Mouse (Mus musculus) stomach, postnatal 0 days (tissue): ENCODE measurements around the gene Slc41a2. TPM values are rescaled to one million over a fixed set of nuclear protein-coding genes. Genes with fewer than 3 reads are reported as not detected.

ENCODE experiments used
- ATAC-seq: fragments of 200-750 bp; cut with Nextera tagmentation; 2 replicates; pipeline ENCODE4 v1.8.0; 2017; ENCODE audit not compliant: low FRiP score, low TSS enrichment
- DNase-seq: peaks from one replicate; pipeline ENCODE4 v3.0.0-alpha.2; 2016; ENCODE audit warnings: low spot score
- H3K27ac ChIP-seq: fragments of 300-500 bp; sonication (generic); replicated peaks from 2 replicates; pipeline ENCODE4 v1.5.1; 2014; ENCODE audit warnings: mild to moderate bottlenecking, control low read depth
- H3K27me3 ChIP-seq: fragments of 300-500 bp; sonication (generic); 2 replicates; pipeline ENCODE4 v1.6.1; 2014; ENCODE audit warnings: low read length; ENCODE audit not compliant: control insufficient read depth, insufficient read depth
- H3K36me3 ChIP-seq: fragments of 300-500 bp; sonication (generic); 2 replicates; pipeline ENCODE4 v1.6.1; 2014; ENCODE audit warnings: low read length, mixed read lengths; ENCODE audit not compliant: control insufficient read depth, insufficient read depth
- H3K4me1 ChIP-seq: fragments of 300-500 bp; sonication (generic); replicated peaks from 2 replicates; pipeline ENCODE4 v1.6.1; 2014; ENCODE audit warnings: antibody characterized with exemption; ENCODE audit not compliant: control insufficient read depth, insufficient read depth
- H3K4me2 ChIP-seq: fragments of 300-500 bp; sonication (generic); replicated peaks from 2 replicates; pipeline ENCODE4 v1.6.1; 2014; ENCODE audit warnings: low read depth, mild to moderate bottlenecking, control low read depth, moderate library complexity
- H3K4me3 ChIP-seq: fragments of 300-500 bp; sonication (generic); 2 replicates; pipeline ENCODE4 v1.5.1; 2014; ENCODE audit warnings: low read depth, low read length, control low read depth
- H3K9ac ChIP-seq: fragments of 300-500 bp; sonication (generic); 2 replicates; pipeline ENCODE4 v1.6.1; 2014; ENCODE audit warnings: mild to moderate bottlenecking, low read length, control low read depth, mixed read lengths
- H3K9me3 ChIP-seq: fragments of 300-500 bp; sonication (generic); 2 replicates; pipeline ENCODE4 v1.6.1; 2016; ENCODE audit warnings: low read length; ENCODE audit not compliant: control insufficient read depth
- CTCF ChIP-seq: IDR thresholded peaks from 2 replicates; pipeline ENCODE4 v1.5.1; 2016; ENCODE audit warnings: antibody characterized with exemption, low read depth, mild to moderate bottlenecking, moderate library complexity
- EP300 ChIP-seq: optimal IDR thresholded peaks from 2 replicates; pipeline ENCODE3; 2016; ENCODE audit warnings: antibody characterized with exemption
- WGBS: fragments of 180-500 bp; shearing (Covaris S2); extraction: QIAGEN DNeasy Blood & Tissue Kit; methylation state at CpG from one replicate; pipeline ENCODE4 v1.1.7; 2014; 5-methylcytosine and 5-hydroxymethylcytosine counted together
- polyA plus RNA-seq: library from polyadenylated mRNA; unstranded; fragments of >200 nt; fragmentation: Nextera tagmentation; extraction: Ambion mirVana; gene quantifications from 2 replicates; pipeline ENCODE4 v1.2.1, GENCODE M21; 2015

Slc41a2 gene
- polyA plus RNA-seq, 1 experiment from 2014 or later: 0.92 TPM

DNA sequence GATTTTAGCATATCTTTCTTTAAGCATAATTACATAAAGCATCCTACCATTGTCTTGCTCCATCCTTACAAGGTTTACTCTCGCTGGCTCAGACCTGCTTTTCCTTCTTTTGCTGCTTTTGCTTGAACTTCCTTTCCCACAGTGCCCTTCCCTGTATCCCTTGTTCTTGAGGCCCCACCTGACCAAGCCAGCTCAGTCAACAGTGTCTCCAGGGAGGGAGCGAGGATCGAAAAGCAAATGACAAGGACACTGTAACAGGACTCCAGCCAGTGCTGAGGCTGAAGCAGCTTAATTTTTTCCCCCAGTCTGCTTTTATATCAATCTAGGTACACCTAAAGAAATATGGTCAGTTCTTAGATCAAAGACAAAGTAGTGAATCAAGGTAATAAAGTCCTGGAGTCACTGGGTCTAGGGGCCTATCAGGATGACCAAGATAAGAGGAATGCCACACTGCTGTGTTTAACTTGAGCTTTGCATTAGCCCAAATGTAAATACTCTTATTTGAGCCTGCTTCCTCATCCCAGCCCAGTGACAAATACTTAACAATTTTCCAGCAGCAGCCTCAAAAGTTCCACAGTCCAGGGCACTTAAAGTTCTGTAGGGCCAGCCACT is 36.5 kb upstream of the Slc41a2 start:
- Histone ChIP-seq H3K9ac (no peak overlapping the region), H3K27ac (no peak overlapping the region), H3K9me3 (no peaks in the 10 kb centered on the region), H3K36me3 (no peaks in the 10 kb centered on the region; the same call in 1 of the 2 replicates), H3K4me1 (no peaks in the 10 kb centered on the region), H3K4me3 (no peak overlapping the region), H3K4me2 (no peak overlapping the region), H3K27me3 (no peaks in the 10 kb centered on the region)
- 65% methylated on average over 3 of the region's 3 CpGs for WGBS
- DNase-seq (no peak), ATAC-seq (peak; percentile 59; the same call in 1 of the 2 replicates)
- TF ChIP-seq CTCF (no peak), EP300 (no peak)

DNA sequence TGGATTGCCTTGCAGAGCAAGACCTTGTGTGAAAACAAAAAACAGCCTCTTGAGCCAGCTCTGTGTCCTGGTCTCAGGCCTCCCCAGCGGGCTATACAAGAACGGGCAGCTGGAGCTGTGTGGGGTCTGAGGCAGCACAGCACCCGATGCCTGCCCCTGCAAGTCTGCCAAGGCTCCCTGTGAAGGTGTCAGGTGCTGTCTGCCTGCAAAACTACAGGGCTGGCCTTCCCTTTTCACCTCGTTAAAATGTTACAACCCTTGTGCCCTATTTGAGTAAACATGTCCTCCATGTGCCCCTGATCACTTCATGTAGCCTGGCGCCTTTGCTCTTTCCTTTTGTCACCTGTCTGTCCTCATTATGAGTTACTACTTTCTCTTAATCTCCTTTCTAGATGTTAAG is 31.2 kb upstream of the Slc41a2 start:
- H3K4me3 ChIP-seq: no peak overlapping the region
- no peak overlapping the region for H3K4me2 ChIP-seq
- no peak overlapping the region for H3K27ac ChIP-seq
- no peaks in the 10 kb centered on the region for H3K27me3 ChIP-seq
- TF ChIP-seq CTCF (no peak), EP300 (no peak)
- no peak for ATAC-seq
- H3K4me1 ChIP-seq: no peaks in the 10 kb centered on the region
- 49% methylated on average over 5 of the region's 5 CpGs for WGBS
- DNase-seq: no peak
- H3K9ac ChIP-seq: no peak overlapping the region
- H3K9me3 ChIP-seq: no peaks in the 10 kb centered on the region
- H3K36me3 ChIP-seq: no peaks in the 10 kb centered on the region; the same call in 1 of the 2 replicates

DNA sequence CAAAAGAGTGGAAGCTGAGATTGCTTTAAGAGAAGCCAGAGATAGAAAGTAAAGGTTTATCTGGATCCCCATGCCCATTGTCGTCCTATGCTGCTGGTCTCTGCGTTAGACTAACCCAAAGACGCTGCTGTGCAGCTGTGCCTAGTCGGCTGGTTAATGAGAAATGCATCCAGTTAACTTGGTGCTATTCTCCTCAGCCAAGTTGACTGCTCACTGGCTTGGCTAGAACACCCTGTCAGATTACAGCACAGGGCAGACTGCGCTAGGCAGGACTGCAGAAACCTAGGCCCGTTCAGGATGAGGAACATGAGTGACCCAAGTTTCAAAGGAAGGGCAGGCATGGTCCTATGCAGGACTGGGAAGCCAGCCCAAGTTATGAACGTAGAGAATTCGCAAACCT is 25.8 kb upstream of the Slc41a2 start:
- TF ChIP-seq CTCF: no peak
- no peak for TF ChIP-seq EP300
- WGBS: 93% methylated on average over 8 of the region's 8 CpGs
- DNase-seq (no peak), ATAC-seq (no peak)
- Histone ChIP-seq H3K4me3 (no peak overlapping the region), H3K4me1 (no peaks in the 10 kb centered on the region), H3K36me3 (peaks cover 7% of the 10 kb centered on the region; the same call in 1 of the 2 replicates), H3K9me3 (no peaks in the 10 kb centered on the region), H3K4me2 (no peak overlapping the region), H3K27ac (no peak overlapping the region), H3K9ac (no peak overlapping the region), H3K27me3 (no peaks in the 10 kb centered on the region)

DNA sequence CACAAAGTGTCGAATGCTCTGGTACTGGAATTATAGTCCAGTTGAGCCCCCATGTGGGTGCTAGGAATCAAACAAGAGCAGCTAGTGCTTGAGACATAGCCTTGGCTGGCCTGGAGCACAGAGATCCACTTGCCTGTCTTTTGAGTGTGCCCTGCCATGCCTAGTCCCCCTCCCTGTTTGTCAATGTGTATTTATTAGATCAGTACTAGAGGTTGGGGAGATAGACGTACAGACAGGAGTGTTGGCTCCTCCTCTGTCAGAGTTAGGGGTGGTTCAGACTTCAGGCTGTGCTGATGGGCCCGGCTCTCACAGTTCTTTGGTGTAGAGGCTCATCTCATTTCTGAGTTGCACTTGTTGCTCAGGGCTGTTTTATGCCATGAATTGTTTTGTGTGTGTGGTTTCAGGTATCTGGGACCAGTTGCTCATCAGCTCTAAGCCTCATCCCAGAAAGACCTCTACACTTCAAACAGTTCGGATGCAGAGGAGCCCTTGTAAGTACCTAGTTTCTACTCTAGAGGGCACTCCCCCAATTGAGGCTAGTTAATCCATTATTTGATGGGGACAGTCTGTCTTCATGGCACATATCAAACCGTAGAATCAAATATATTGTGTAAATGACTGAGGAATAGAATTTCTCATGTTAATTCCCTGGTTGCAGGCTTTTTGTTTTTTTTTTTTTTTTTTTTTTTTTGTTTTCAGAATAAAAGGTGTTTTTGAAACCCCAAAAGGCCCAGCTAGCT is 24.1 kb upstream of the Slc41a2 start:
- no peak overlapping the region for H3K4me3 ChIP-seq
- WGBS: 55% methylated on average over 5 of the region's 5 CpGs
- H3K27me3 ChIP-seq: no peaks in the 10 kb centered on the region
- H3K27ac ChIP-seq: no peak overlapping the region
- H3K4me2 ChIP-seq: no peak overlapping the region
- H3K9ac ChIP-seq: no peak overlapping the region
- H3K9me3 ChIP-seq: no peaks in the 10 kb centered on the region
- no peak for ATAC-seq
- H3K36me3 ChIP-seq: peaks cover 7% of the 10 kb centered on the region; the same call in 1 of the 2 replicates
- TF ChIP-seq CTCF: peak; percentile 73
- TF ChIP-seq EP300: no peak
- no peak for DNase-seq
- H3K4me1 ChIP-seq: no peaks in the 10 kb centered on the region

DNA sequence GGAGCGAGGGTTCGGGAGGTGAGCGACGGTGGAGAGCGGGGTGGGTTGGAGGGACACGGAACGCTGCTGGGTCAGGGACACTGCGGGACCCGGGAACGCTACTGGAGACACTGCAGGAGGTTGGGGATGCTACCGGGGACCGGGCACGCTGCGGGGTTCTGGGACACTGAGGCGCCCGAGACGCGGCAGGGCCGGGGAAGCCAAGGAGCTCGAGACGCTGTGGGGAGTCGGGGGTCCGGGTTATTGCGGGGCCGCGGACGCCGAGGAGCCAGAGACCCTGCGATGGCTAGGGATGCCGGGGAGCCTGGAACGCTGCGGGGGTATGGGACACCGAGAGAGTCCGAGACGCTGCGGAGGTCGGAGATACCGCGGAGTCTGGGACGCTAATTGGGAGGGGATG is 22.7 kb upstream of the Slc41a2 start:
- peak; percentile 71 for ATAC-seq

DNA sequence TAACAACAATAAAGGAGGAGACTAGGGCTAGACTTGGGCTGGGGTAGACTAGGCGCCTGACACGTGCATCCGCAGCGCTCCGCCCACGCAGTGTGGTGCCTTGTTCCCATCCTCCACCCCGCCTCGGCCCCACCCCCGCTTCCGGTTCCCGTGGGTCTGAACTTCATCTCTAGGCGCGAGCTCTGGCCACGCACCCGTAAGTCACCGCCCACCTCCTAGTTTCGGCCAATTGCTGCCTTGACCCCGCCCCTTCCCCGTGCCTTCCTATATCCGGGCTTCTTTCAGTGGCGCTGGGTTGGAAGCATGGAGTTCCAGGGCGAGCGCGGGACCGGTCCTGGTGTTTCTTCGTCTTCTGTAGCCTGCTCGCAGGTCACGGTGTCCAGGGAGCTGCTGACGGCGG is 22.3 kb upstream of the Slc41a2 start, which contains the start of gene D10Wsu102e:
TSS of gene D10Wsu102e (plus strand) at position 266 of the 400 bp plus-strand sequence.
- under 1% methylated on average over 30 of the region's 30 CpGs for WGBS
- H3K4me1 ChIP-seq: no peaks in the 10 kb centered on the region
- H3K9ac ChIP-seq: peak within 1 kb of the TSS; percentile 78
- peak within 1 kb of the TSS; percentile 82 for H3K4me3 ChIP-seq
- H3K27ac ChIP-seq: peak within 1 kb of the TSS; percentile 82
- TF ChIP-seq CTCF: no peak; the same call in 1 of the 2 replicates
- no peak for TF ChIP-seq EP300
- DNase-seq (peak; percentile 98), ATAC-seq (peak; percentile 98)
- H3K9me3 ChIP-seq: no peaks in the 10 kb centered on the region
- peak within 1 kb of the TSS; percentile 95 for H3K4me2 ChIP-seq
- H3K27me3 ChIP-seq: no peaks in the 10 kb centered on the region
- peaks cover 7% of the 10 kb centered on the region; the same call in 1 of the 2 replicates for H3K36me3 ChIP-seq

More for the DNA sequence above, 22.7 kb upstream of the Slc41a2 start:
- H3K27ac ChIP-seq: peak overlapping the region; percentile 82
- H3K4me3 ChIP-seq: peak overlapping the region; percentile 82
- no peaks in the 10 kb centered on the region for H3K9me3 ChIP-seq
- DNase-seq: no peak
- peak overlapping the region; percentile 78 for H3K9ac ChIP-seq
- peak overlapping the region; percentile 95 for H3K4me2 ChIP-seq
- WGBS: 1% methylated on average over 40 of the region's 40 CpGs
- no peaks in the 10 kb centered on the region for H3K4me1 ChIP-seq
- H3K36me3 ChIP-seq: peaks cover 7% of the 10 kb centered on the region; the same call in 1 of the 2 replicates
- TF ChIP-seq CTCF (no peak), EP300 (no peak)
- no peaks in the 10 kb centered on the region for H3K27me3 ChIP-seq
